Mouse (Mus musculus): ENCODE results near the gene Lpcat1.

- TF ChIP-seq CTCF (IDR thresholded peaks at IDR 0.05; ENCODE audit: low read depth): no peak
- TF ChIP-seq EP300 (IDR thresholded peaks at IDR 0.05; ENCODE audit: low read depth): no peak
Observed at GRCm38 (mm10) chr13:73453503-73454217, 13.3 kb upstream of the Lpcat1 start.
